Mouse (Mus musculus) liver, embryonic 15.5 days (tissue): ENCODE data around the gene Kcnq5. TPM values are rescaled to one million over a fixed set of nuclear protein-coding genes. Genes with fewer than 3 reads are reported as not detected.
"Not testable (repeated sequence)": the region's sequence is repeated elsewhere in the genome, so short reads cannot be mapped to it uniquely, and the experiment has no call there.

Source experiments
- ATAC-seq: fragments of 200-750 bp; cut with Nextera tagmentation; 2 replicates; pipeline ENCODE4 v1.8.0; 2017; ENCODE audit warnings: moderate number of reproducible peaks, mild to moderate bottlenecking, moderate library complexity; ENCODE audit not compliant: insufficient read depth
- H3K27ac ChIP-seq: fragments of 300-500 bp; sonication (generic); replicated peaks from 2 replicates; pipeline ENCODE4 v1.5.1; 2015; ENCODE audit warnings: mild to moderate bottlenecking, inconsistent platforms
- H3K27me3 ChIP-seq: fragments of 300-500 bp; sonication (generic); 2 replicates; pipeline ENCODE4 v1.6.1; 2015; ENCODE audit warnings: mild to moderate bottlenecking, inconsistent platforms
- H3K36me3 ChIP-seq: fragments of 300-500 bp; sonication (generic); replicated peaks from 2 replicates; pipeline ENCODE4 v1.6.1; 2015; ENCODE audit warnings: moderate library complexity, mild to moderate bottlenecking, inconsistent platforms
- H3K4me1 ChIP-seq: fragments of 300-500 bp; sonication (generic); replicated peaks from 2 replicates; pipeline ENCODE4 v1.6.1; 2015; ENCODE audit warnings: inconsistent platforms
- H3K4me2 ChIP-seq: fragments of 300-500 bp; sonication (generic); 2 replicates; pipeline ENCODE4 v1.6.1; 2015; ENCODE audit warnings: moderate library complexity, mild to moderate bottlenecking, inconsistent platforms
- H3K4me3 ChIP-seq: fragments of 300-500 bp; sonication (generic); replicated peaks from 2 replicates; pipeline ENCODE4 v1.5.1; 2015; ENCODE audit warnings: mild to moderate bottlenecking, inconsistent platforms
- H3K9ac ChIP-seq: fragments of 300-500 bp; sonication (generic); 2 replicates; pipeline ENCODE4 v1.6.1; 2015; ENCODE audit warnings: moderate library complexity, mild to moderate bottlenecking, inconsistent platforms
- H3K9me3 ChIP-seq: fragments of 300-500 bp; sonication (generic); replicated peaks from 2 replicates; pipeline ENCODE4 v1.6.1; 2016; ENCODE audit warnings: inconsistent platforms
- WGBS: fragments of 180-500 bp; shearing (Covaris S2); methylation state at CpG from one replicate; pipeline ENCODE4 v1.1.7; 2015; ENCODE audit warnings: mixed read lengths; ENCODE audit not compliant: insufficient replicate concordance; 5-methylcytosine and 5-hydroxymethylcytosine counted together
- polyA plus RNA-seq: library from polyadenylated mRNA; unstranded; fragments of >200 nt; fragmentation: Nextera tagmentation; extraction: Ambion mirVana; gene quantifications from 2 replicates; pipeline ENCODE4 v1.2.1, GENCODE M21; 2015

Gene Kcnq5
- polyA plus RNA-seq, 1 experiment from 2014 or later, result 0.10 TPM

GRCm38 (mm10) chr1:21622455-21622854 is 339.3 kb downstream of the Kcnq5 start:
- H3K4me3 ChIP-seq, result no peak overlapping the region
- H3K27me3 ChIP-seq, result no peaks in the 10 kb centered on the region
- no peak overlapping the region for H3K4me2 ChIP-seq
- no peaks in the 10 kb centered on the region for H3K36me3 ChIP-seq
- no peaks in the 10 kb centered on the region for H3K9me3 ChIP-seq
- H3K4me1 ChIP-seq, result no peaks in the 10 kb centered on the region
- H3K9ac ChIP-seq, result no peak overlapping the region
- no peak overlapping the region for H3K27ac ChIP-seq
- no peak for ATAC-seq
- 79% methylated on average over 2 of the region's 2 CpGs for WGBS

GRCm38 (mm10) chr1:21622039-21622438 is 339.7 kb downstream of the Kcnq5 start:
- Histone ChIP-seq H3K4me2 (no peak overlapping the region), H3K9ac (no peak overlapping the region), H3K9me3 (no peaks in the 10 kb centered on the region), H3K36me3 (no peaks in the 10 kb centered on the region), H3K4me3 (no peak overlapping the region), H3K4me1 (no peaks in the 10 kb centered on the region), H3K27me3 (no peaks in the 10 kb centered on the region), H3K27ac (no peak overlapping the region)
- ATAC-seq, result no peak
- WGBS, result 40% methylated on average over 1 of the region's 1 CpGs

DNA sequence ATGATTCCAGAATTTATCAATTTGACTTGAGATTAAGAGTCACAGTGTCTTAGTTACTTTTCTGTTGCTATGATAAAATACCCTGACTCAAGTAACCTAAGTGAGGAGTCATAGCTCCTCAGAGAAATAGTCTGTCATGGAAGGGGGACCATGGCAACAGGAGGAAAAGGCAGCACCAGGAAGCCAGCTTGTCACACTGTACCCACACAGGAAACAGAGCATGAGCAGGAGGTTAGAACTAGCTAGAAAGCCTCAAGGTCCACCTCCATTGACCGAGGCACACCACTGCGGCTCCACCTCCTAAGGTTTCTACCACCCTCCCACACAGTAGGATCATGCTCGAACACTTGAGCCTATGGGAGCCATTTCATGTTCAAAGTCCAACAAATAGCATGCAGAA is 343.0 kb downstream of the Kcnq5 start:
- H3K4me3 ChIP-seq, result no peak overlapping the region
- no peaks in the 10 kb centered on the region for H3K27me3 ChIP-seq
- H3K9ac ChIP-seq, result no peak overlapping the region
- no peaks in the 10 kb centered on the region for H3K4me1 ChIP-seq
- no peak overlapping the region for H3K27ac ChIP-seq
- no peak for ATAC-seq
- no peaks in the 10 kb centered on the region for H3K36me3 ChIP-seq
- H3K4me2 ChIP-seq, result no peak overlapping the region
- 44% methylated on average over 3 of the region's 3 CpGs for WGBS
- H3K9me3 ChIP-seq, result no peaks in the 10 kb centered on the region

DNA sequence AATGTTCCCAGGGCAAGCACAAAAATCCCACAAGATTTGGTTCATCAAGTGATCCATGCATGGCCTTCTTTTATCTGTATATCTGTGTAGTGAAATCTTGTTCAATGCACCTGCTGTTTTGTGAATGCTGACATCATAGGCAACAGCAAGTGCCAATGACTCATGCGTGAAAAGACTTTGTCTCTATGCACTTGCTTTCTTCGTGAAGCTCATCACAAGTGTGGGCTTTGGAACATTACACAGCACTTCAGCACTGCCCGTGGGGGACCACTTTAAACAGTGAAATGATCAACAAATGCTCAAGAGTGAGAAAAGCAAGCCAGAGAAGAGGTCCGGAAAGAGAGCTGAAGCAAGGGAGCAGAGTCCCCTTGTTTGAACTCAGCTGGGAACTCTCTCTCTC is 345.1 kb downstream of the Kcnq5 start:
- WGBS, result 48% methylated on average over 4 of the region's 4 CpGs
- Histone ChIP-seq H3K4me2 (no peak overlapping the region), H3K9me3 (no peaks in the 10 kb centered on the region), H3K27me3 (no peaks in the 10 kb centered on the region), H3K4me1 (no peaks in the 10 kb centered on the region), H3K9ac (no peak overlapping the region), H3K27ac (no peak overlapping the region), H3K36me3 (no peaks in the 10 kb centered on the region), H3K4me3 (no peak overlapping the region)
- ATAC-seq, result no peak

GRCm38 (mm10) chr1:21613933-21614332 is 347.8 kb downstream of the Kcnq5 start:
- H3K4me1 ChIP-seq, result no peaks in the 10 kb centered on the region
- H3K36me3 ChIP-seq, result no peaks in the 10 kb centered on the region
- H3K27me3 ChIP-seq, result no peaks in the 10 kb centered on the region
- H3K9me3 ChIP-seq, result no peaks in the 10 kb centered on the region
- H3K27ac ChIP-seq, result no peak overlapping the region
- no peak overlapping the region for H3K4me3 ChIP-seq
- no peak overlapping the region for H3K4me2 ChIP-seq
- no peak overlapping the region for H3K9ac ChIP-seq
- ATAC-seq, result no peak
- WGBS, result 42% methylated on average over 2 of the region's 2 CpGs

DNA sequence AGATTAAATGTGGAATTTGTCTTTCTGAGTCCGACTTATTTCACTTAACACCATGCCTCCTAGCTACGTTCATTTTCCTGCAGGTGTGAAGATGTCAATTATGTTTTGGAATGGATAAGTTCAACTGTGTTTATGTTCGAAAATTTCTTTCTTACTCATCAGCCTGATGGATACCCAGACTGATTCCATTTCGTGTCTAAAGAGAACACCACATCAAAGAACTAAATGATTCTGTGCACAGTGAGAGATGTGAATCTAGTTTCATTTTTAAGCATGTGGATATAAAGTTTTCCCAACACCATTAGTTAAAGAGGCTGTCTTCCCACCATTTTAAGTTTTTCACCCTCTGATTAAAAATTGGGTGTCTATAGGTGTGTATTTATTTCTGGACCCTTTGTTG is 357.7 kb downstream of the Kcnq5 start:
- no peaks in the 10 kb centered on the region for H3K36me3 ChIP-seq
- no peak overlapping the region for H3K9ac ChIP-seq
- no peak overlapping the region for H3K4me2 ChIP-seq
- H3K4me3 ChIP-seq, result no peak overlapping the region
- H3K4me1 ChIP-seq, result no peaks in the 10 kb centered on the region
- no peaks in the 10 kb centered on the region for H3K9me3 ChIP-seq
- no peak for ATAC-seq
- WGBS, result 49% methylated on average over 4 of the region's 4 CpGs
- no peak overlapping the region for H3K27ac ChIP-seq
- H3K27me3 ChIP-seq, result no peaks in the 10 kb centered on the region

DNA sequence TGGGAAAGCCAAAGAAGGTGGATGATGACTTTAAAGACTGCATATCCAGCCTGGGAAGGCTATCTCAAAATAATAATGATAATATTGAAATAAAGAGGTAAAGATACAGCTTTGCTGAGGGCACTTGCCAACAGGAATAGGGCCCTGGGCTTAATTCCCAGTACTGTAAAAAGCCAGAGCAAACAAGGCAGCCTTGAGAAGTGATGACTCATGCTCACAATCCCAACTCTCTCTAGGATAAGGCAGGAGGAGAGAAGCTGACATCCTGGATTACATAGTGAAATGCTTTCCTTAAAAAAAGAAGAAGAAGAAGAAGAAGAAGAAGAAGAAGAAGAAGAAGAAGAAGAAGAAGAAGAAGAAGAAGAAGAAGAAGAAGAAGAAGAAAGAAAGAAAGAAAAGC is 359.2 kb downstream of the Kcnq5 start:
- no peaks in the 10 kb centered on the region for H3K4me1 ChIP-seq
- H3K4me2 ChIP-seq, result no peak overlapping the region
- no peak overlapping the region for H3K27ac ChIP-seq
- H3K9ac ChIP-seq, result no peak overlapping the region
- H3K27me3 ChIP-seq, result no peaks in the 10 kb centered on the region
- H3K36me3 ChIP-seq, result no peaks in the 10 kb centered on the region
- no peaks in the 10 kb centered on the region for H3K9me3 ChIP-seq
- H3K4me3 ChIP-seq, result no peak overlapping the region
- no peak for ATAC-seq

DNA sequence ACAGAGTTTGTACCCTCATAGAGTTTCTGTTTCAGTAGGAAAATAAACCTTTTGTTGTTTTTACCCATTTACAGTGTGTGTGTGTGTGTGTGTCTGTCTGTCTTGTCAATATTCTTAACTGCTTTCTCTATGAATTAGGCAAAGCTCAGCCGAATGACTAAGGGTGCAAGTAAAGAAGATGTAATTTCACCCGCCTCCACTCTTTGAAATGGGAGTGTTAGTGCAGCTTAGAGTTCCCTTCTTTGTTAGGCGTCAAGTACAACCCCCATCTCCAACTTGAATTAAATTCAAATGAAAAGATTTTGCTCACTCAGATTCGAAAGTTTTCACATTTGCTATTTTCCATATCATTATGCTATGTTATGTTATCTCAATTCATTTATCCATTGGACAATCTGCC is 361.1 kb downstream of the Kcnq5 start:
- no peaks in the 10 kb centered on the region for H3K36me3 ChIP-seq
- no peak overlapping the region for H3K4me2 ChIP-seq
- no peaks in the 10 kb centered on the region for H3K9me3 ChIP-seq
- H3K27ac ChIP-seq, result no peak overlapping the region
- 50% methylated on average over 4 of the region's 4 CpGs for WGBS
- H3K9ac ChIP-seq, result no peak overlapping the region
- H3K4me3 ChIP-seq, result no peak overlapping the region
- no peaks in the 10 kb centered on the region for H3K4me1 ChIP-seq
- no peaks in the 10 kb centered on the region for H3K27me3 ChIP-seq
- ATAC-seq, result no peak

DNA sequence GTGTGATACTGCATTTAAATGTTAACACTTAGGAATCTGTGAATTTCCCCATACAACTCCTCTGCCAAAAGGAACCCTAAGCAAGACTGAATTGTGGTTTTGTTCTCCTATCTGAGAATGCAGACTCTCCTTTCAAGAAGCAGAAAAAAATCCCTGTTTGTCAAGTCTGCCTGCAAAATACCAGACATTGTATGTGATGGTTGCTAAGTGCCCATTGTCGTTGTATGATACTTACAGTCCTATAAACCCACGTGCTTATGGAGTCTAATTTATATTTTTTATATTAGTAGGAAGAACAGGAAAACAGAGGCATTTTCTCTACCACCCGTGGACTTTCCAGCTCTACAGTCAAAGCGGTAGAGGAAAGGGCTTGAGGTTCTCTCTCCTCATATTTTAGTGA is 367.9 kb downstream of the Kcnq5 start:
- WGBS, result 46% methylated on average over 4 of the region's 4 CpGs
- H3K9me3 ChIP-seq, result no peaks in the 10 kb centered on the region

DNA sequence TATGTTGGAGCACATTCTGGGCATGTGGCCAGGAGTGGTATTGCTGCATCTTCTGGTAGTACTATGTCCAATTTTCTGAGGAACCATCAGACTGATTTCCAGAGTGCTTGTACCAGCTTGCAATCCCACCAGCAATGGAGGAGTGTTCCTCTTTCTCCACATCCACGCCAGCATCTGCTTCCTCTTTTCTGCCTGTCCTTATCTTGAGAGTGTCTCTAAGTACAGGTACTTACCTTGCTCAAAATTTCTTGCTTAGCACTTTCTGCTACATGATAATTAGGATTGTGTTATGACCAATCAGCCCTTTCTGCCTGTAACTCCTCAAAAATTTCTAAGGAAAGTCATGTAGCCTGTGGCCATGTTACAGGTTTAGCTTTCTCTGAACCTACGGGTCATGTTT is 394.3 kb downstream of the Kcnq5 start:
- ATAC-seq, result not testable (repeated sequence)

More for the DNA sequence above, 367.9 kb downstream of the Kcnq5 start:
- Histone ChIP-seq H3K4me2 (no peak overlapping the region), H3K4me1 (no peaks in the 10 kb centered on the region), H3K4me3 (no peak overlapping the region), H3K9ac (no peak overlapping the region), H3K27ac (no peak overlapping the region), H3K36me3 (no peaks in the 10 kb centered on the region), H3K27me3 (no peaks in the 10 kb centered on the region)
- ATAC-seq, result no peak

GRCm38 (mm10) chr1:21554630-21555029 is 407.1 kb downstream of the Kcnq5 start:
- WGBS, result 13% methylated on average over 6 of the region's 6 CpGs
- H3K4me2 ChIP-seq, result no peak overlapping the region
- no peak overlapping the region for H3K4me3 ChIP-seq
- no peak for ATAC-seq
- H3K4me1 ChIP-seq, result no peaks in the 10 kb centered on the region
- no peaks in the 10 kb centered on the region for H3K36me3 ChIP-seq
- no peak overlapping the region for H3K9ac ChIP-seq
- H3K9me3 ChIP-seq, result no peaks in the 10 kb centered on the region
- H3K27me3 ChIP-seq, result no peaks in the 10 kb centered on the region
- no peak overlapping the region for H3K27ac ChIP-seq

More for the DNA sequence above, 394.3 kb downstream of the Kcnq5 start:
- not testable (repeated sequence) for H3K4me3 ChIP-seq, H3K36me3 ChIP-seq, H3K4me2 ChIP-seq, H3K9me3 ChIP-seq, H3K4me1 ChIP-seq, H3K27ac ChIP-seq, H3K27me3 ChIP-seq, H3K9ac ChIP-seq
- 37% methylated on average over 2 of the region's 2 CpGs for WGBS

- no peak for ATAC-seq
- no peaks in the 10 kb centered on the region for H3K9me3 ChIP-seq
- no peaks in the 10 kb centered on the region for H3K27me3 ChIP-seq
- no peaks in the 10 kb centered on the region for H3K4me1 ChIP-seq
- H3K27ac ChIP-seq, result no peak overlapping the region
- no peaks in the 10 kb centered on the region for H3K36me3 ChIP-seq
- WGBS, result 45% methylated on average over 2 of the region's 2 CpGs
- no peak overlapping the region for H3K4me2 ChIP-seq
- no peak overlapping the region for H3K4me3 ChIP-seq
- no peak overlapping the region for H3K9ac ChIP-seq
Measured at GRCm38 (mm10) chr1:21552715-21553114, 409.0 kb downstream of the Kcnq5 start.
